Mouse (Mus musculus): ENCODE measurements at regions not wholly inside any gene's neighbourhood (a gene's known extent, or its start where the extent isn't known, plus 50 kb on each side); places are given as distances from the start of the nearest gene placed in this dataset.

DNA sequence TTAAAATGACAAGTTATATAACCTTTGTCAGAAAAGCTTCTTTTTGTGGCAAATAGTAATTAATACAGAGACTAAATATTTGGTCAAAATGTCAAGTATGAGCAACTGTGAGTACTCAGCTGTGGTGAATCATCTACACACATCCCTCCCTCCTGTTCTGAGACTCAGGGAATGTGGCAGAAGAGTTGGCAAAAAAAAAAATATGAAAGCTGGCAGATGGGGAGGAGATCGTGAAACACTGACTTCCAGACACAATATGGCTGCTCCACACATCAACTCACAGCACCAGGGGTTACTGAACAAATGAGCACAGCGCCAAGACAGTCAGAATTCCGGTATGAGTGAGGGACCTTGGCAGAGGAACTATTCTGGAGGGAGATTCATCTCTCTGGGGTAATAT lies 105.4 kb downstream of the Otud1 start:
- 64% methylated on average over 3 of the region's 3 CpGs for WGBS
- H3K27me3 ChIP-seq (ENCODE audit: control insufficient read depth, insufficient read depth, low read length), result no peaks in the 10 kb centered on the region
- H3K27ac ChIP-seq (replicated peaks in 1 of 2; ENCODE audit: control insufficient read depth in 1 of 2, insufficient read depth in 1 of 2, low read depth in 2 of 2, low read length in 2 of 2), result no peak overlapping the region
- no peak overlapping the region for H3K9ac ChIP-seq (ENCODE audit: low read length)
- no peak for ATAC-seq (ENCODE audit: insufficient number of reproducible peaks, insufficient read depth, low FRiP score, low read depth)
- H3K4me3 ChIP-seq (ENCODE audit: control insufficient read depth in 1 of 2, insufficient read depth in 1 of 2, low read depth in 1 of 2, low read length in 2 of 2), result no peak overlapping the region
- no peak overlapping the region for H3K4me2 ChIP-seq (ENCODE audit: low read length)
- H3K36me3 ChIP-seq (ENCODE audit: control insufficient read depth, insufficient read depth, low read length), result no peaks in the 10 kb centered on the region
- peaks cover 3% of the 10 kb centered on the region; the same call in 1 of the 2 replicates for H3K9me3 ChIP-seq (ENCODE audit: control insufficient read depth, low read length)
- peaks cover 0 to 2% of the 10 kb centered on the region in 2 experiments; a peak in 2 of 4 replicates for H3K4me1 ChIP-seq (ENCODE audit: control insufficient read depth in 2 of 2, insufficient read depth in 2 of 2, low read length in 2 of 2)

DNA sequence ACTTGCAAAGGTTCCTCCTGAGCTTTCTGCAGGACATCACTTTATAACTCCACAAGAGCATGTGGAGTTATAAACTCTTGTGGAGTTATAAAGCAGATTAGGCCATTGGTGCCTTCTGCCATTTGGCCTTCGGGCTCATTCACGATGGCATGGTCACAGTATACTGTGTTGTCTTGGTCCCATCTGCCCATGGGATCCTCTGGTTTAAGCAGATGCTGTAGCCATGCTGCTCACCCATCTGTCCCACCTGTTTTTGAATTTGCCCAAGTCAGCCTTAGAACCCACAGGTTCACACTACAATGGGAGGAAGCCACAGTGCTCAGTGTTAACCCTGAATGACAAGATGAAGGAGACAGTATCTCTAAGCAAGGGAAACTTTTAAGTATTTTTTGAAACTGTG lies 124.7 kb upstream of the Etl4 start:
- WGBS, result 87% methylated on average over 2 of the region's 2 CpGs
- Histone ChIP-seq H3K4me3 (ENCODE audit: control insufficient read depth in 1 of 2, insufficient read depth in 1 of 2, low read depth in 1 of 2, low read length in 2 of 2) (no peak overlapping the region), H3K4me2 (ENCODE audit: low read length) (no peak overlapping the region), H3K27ac (replicated peaks in 1 of 2; ENCODE audit: control insufficient read depth in 1 of 2, insufficient read depth in 1 of 2, low read depth in 2 of 2, low read length in 2 of 2) (no peak overlapping the region), H3K9ac (ENCODE audit: low read length) (no peak overlapping the region), H3K4me1 (ENCODE audit: control insufficient read depth in 2 of 2, insufficient read depth in 2 of 2, low read length in 2 of 2) (no peaks in the 10 kb centered on the region), H3K9me3 (ENCODE audit: control insufficient read depth, low read length) (no peaks in the 10 kb centered on the region), H3K27me3 (ENCODE audit: control insufficient read depth, insufficient read depth, low read length) (no peaks in the 10 kb centered on the region), H3K36me3 (ENCODE audit: control insufficient read depth, insufficient read depth, low read length) (no peaks in the 10 kb centered on the region)
- ATAC-seq (ENCODE audit: insufficient number of reproducible peaks, insufficient read depth, low FRiP score, low read depth), result no peak

DNA sequence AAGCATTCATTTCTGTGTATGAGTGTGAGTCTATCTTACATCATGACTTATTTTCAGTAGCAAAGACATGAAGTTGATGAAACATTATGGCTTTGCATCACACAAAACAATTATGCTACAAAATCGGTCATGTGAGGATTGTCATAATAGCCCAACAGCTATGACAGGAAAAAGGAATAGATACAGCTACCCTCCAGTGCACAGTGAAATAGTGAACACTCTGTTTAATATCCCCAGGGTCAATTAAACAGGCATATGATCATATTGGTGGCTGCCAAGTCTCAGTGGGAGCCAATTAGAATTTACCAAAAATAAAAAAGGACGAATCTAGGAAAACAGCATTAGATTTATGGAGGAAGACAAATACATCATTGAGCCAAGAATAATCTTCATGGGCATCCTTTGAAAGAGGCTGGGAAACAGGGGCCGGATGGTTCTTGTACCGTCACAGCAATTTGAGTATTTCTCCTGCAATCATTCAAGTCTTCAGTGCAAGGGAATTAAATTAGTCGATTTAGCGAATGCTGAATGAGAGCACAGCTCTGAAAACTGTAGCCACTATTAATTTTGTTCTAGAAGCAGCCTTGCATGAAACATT lies 123.8 kb upstream of the Etl4 start:
- no peak overlapping the region for H3K9ac ChIP-seq (ENCODE audit: low read length)
- no peaks in the 10 kb centered on the region for H3K9me3 ChIP-seq (ENCODE audit: control insufficient read depth, low read length)
- H3K4me3 ChIP-seq (ENCODE audit: control insufficient read depth in 1 of 2, insufficient read depth in 1 of 2, low read depth in 1 of 2, low read length in 2 of 2), result no peak overlapping the region
- H3K4me2 ChIP-seq (ENCODE audit: low read length), result no peak overlapping the region
- no peaks in the 10 kb centered on the region for H3K27me3 ChIP-seq (ENCODE audit: control insufficient read depth, insufficient read depth, low read length)
- ATAC-seq (ENCODE audit: insufficient number of reproducible peaks, insufficient read depth, low FRiP score, low read depth), result no peak
- no peak overlapping the region for H3K27ac ChIP-seq (replicated peaks in 1 of 2; ENCODE audit: control insufficient read depth in 1 of 2, insufficient read depth in 1 of 2, low read depth in 2 of 2, low read length in 2 of 2)
- no peaks in the 10 kb centered on the region for H3K36me3 ChIP-seq (ENCODE audit: control insufficient read depth, insufficient read depth, low read length)
- WGBS, result 88% methylated on average over 6 of the region's 6 CpGs
- H3K4me1 ChIP-seq (ENCODE audit: control insufficient read depth in 2 of 2, insufficient read depth in 2 of 2, low read length in 2 of 2), result no peaks in the 10 kb centered on the region

DNA sequence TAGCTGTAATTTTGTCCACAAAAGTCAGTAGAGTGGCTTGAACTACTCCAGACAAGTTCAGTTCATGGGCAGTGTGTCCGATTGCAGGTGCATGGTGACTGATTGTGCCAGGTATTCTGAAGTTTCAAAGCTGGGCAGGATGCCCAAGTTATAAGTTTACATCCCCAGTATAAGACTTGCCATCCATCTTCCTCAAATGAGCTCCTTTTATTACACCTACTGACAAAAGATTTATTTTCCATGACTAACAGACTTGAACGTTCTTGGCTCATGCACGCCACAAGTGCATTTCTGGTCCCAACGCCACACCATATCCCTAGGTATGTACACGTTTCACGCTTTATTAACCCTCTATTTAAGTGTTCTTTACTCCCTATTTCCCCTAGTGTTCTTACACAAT lies 117.4 kb upstream of the Etl4 start:
- Histone ChIP-seq H3K4me1 (ENCODE audit: control insufficient read depth in 2 of 2, insufficient read depth in 2 of 2, low read length in 2 of 2) (no peaks in the 10 kb centered on the region), H3K9me3 (ENCODE audit: control insufficient read depth, low read length) (no peaks in the 10 kb centered on the region), H3K27me3 (ENCODE audit: control insufficient read depth, insufficient read depth, low read length) (no peaks in the 10 kb centered on the region), H3K9ac (ENCODE audit: low read length) (no peak overlapping the region), H3K4me2 (ENCODE audit: low read length) (no peak overlapping the region), H3K36me3 (ENCODE audit: control insufficient read depth, insufficient read depth, low read length) (no peaks in the 10 kb centered on the region), H3K4me3 (ENCODE audit: control insufficient read depth in 1 of 2, insufficient read depth in 1 of 2, low read depth in 1 of 2, low read length in 2 of 2) (no peak overlapping the region), H3K27ac (replicated peaks in 1 of 2; ENCODE audit: control insufficient read depth in 1 of 2, insufficient read depth in 1 of 2, low read depth in 2 of 2, low read length in 2 of 2) (no peak overlapping the region)
- WGBS, result 82% methylated on average over 6 of the region's 6 CpGs
- no peak for ATAC-seq (ENCODE audit: insufficient number of reproducible peaks, insufficient read depth, low FRiP score, low read depth)

DNA sequence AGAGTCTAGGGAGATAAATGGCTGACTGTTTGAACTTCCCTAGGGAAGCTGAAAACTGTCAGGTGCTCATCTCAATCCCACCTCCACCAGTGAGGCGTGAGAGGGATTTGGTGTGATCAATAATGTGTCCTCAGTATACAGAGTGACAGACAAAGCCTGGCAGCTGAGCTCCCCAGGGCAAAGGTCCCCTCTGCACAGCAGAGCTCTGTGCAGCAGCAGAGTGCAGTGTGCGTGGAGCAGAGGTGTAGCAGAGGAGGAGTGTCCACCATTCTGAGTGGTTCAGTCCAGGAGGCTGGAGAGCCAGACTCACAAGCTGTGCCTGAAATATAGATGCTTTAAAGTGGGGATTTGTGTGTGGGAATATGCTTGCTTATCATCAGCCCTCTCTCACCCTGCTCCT lies 112.8 kb upstream of the Etl4 start:
- no peak overlapping the region for H3K4me3 ChIP-seq (ENCODE audit: control insufficient read depth in 1 of 2, insufficient read depth in 1 of 2, low read depth in 1 of 2, low read length in 2 of 2)
- H3K27me3 ChIP-seq (ENCODE audit: control insufficient read depth, insufficient read depth, low read length), result no peaks in the 10 kb centered on the region
- no peak overlapping the region for H3K4me2 ChIP-seq (ENCODE audit: low read length)
- no peak for ATAC-seq (ENCODE audit: insufficient number of reproducible peaks, insufficient read depth, low FRiP score, low read depth)
- no peak overlapping the region for H3K27ac ChIP-seq (replicated peaks in 1 of 2; ENCODE audit: control insufficient read depth in 1 of 2, insufficient read depth in 1 of 2, low read depth in 2 of 2, low read length in 2 of 2)
- WGBS, result 35% methylated on average over 2 of the region's 2 CpGs
- H3K9ac ChIP-seq (ENCODE audit: low read length), result no peak overlapping the region
- no peaks in the 10 kb centered on the region for H3K9me3 ChIP-seq (ENCODE audit: control insufficient read depth, low read length)
- no peaks in the 10 kb centered on the region for H3K36me3 ChIP-seq (ENCODE audit: control insufficient read depth, insufficient read depth, low read length)
- H3K4me1 ChIP-seq (ENCODE audit: control insufficient read depth in 2 of 2, insufficient read depth in 2 of 2, low read length in 2 of 2), result no peaks in the 10 kb centered on the region
